Mouse (Mus musculus) MN1 (cell line): ENCODE data around the gene Dnmbp.

Source experiments
- DNase-seq: peaks from one replicate; pipeline ENCODE4 v3.0.0-alpha.2; 2016; ENCODE audit warnings: low spot score

Dnmbp gene

GRCm38 (mm10) chr19:43912775-43913486 is 27.1 kb downstream of the Dnmbp start:
- no peak for DNase-seq

- no peak for DNase-seq
Observed at GRCm38 (mm10) chr19:43906492-43906891, 33.5 kb downstream of the Dnmbp start.

GRCm38 (mm10) chr19:43905985-43906384 is 34.0 kb downstream of the Dnmbp start:
- no peak for DNase-seq

- no peak for DNase-seq
Observed at GRCm38 (mm10) chr19:43905136-43905535, 34.9 kb downstream of the Dnmbp start.

GRCm38 (mm10) chr19:43904327-43904726 is 35.7 kb downstream of the Dnmbp start:
- no peak for DNase-seq

GRCm38 (mm10) chr19:43902887-43903286 is 37.1 kb downstream of the Dnmbp start:
- DNase-seq = no peak

GRCm38 (mm10) chr19:43900690-43901089 is 39.3 kb downstream of the Dnmbp start:
- DNase-seq = no peak

- no peak for DNase-seq
Observed at GRCm38 (mm10) chr19:43898547-43898946, 41.4 kb downstream of the Dnmbp start.

- DNase-seq = no peak
Observed at GRCm38 (mm10) chr19:43896441-43896840, 43.5 kb downstream of the Dnmbp start.

- no peak for DNase-seq
Observed at GRCm38 (mm10) chr19:43895951-43896350, 44.0 kb downstream of the Dnmbp start.

- no peak for DNase-seq
Observed at GRCm38 (mm10) chr19:43894821-43895220, 45.2 kb downstream of the Dnmbp start.

GRCm38 (mm10) chr19:43894070-43894469 is 45.9 kb downstream of the Dnmbp start:
- DNase-seq = no peak

- DNase-seq = no peak
Observed at GRCm38 (mm10) chr19:43890487-43890886, 49.5 kb downstream of the Dnmbp start.

- DNase-seq = no peak
Observed at GRCm38 (mm10) chr19:43887725-43888124, 52.3 kb downstream of the Dnmbp start.

GRCm38 (mm10) chr19:43887242-43887641 is 52.7 kb downstream of the Dnmbp start:
- no peak for DNase-seq

GRCm38 (mm10) chr19:43886371-43887099 is 53.5 kb downstream of the Dnmbp start:
- DNase-seq = no peak

GRCm38 (mm10) chr19:43884668-43885498 is 55.1 kb downstream of the Dnmbp start:
- no peak for DNase-seq

GRCm38 (mm10) chr19:43882895-43883573 is 57.0 kb downstream of the Dnmbp start:
- no peak for DNase-seq

GRCm38 (mm10) chr19:43881615-43882014 is 58.4 kb downstream of the Dnmbp start:
- DNase-seq = no peak

- DNase-seq = no peak
Observed at GRCm38 (mm10) chr19:43880420-43880819, 59.6 kb downstream of the Dnmbp start.

- DNase-seq = no peak
Observed at GRCm38 (mm10) chr19:43879401-43880212, 60.4 kb downstream of the Dnmbp start.
